Mouse (Mus musculus) testis, postnatal 10 days (tissue): ENCODE measurements around the gene Kantr.

ENCODE experiments used
- DNase-seq: peaks from one replicate; pipeline ENCODE4 v3.0.0; 2021; ENCODE audit warnings: low spot score

Gene Kantr

GRCm38 (mm10) chrX:152279384-152279783 lies 47.9 kb downstream of the Kantr start:
- DNase-seq, result no peak

DNA sequence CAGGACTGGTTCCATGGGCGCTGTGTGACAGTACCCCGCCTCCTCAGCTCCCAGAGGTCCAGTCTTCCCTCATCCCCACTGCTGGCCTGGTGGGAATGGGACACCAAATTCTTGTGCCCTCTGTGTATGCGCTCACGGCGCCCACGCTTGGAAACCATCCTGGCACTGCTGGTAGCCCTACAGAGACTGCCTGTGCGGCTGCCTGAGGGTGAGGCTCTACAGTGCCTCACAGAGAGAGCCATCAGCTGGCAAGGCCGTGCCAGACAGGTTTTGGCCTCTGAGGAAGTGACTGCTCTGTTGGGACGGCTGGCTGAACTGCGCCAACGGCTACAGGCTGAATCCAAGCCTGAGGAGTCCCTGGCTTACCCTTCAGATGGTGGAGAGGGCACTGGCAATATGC lies 56.1 kb downstream of the Kantr start:
- no peak for DNase-seq
